Mouse (Mus musculus) midbrain, embryonic 10.5 days (tissue): ENCODE results near the gene Chst8. TPM values are rescaled to one million over a fixed set of nuclear protein-coding genes. Genes with fewer than 3 reads are reported as not detected.

ENCODE experiments used
- DNase-seq: peaks from one replicate; pipeline ENCODE4 v3.0.0-alpha.2; 2017; ENCODE audit warnings: low spot score
- H3K27ac ChIP-seq: fragments of 300-500 bp; sonication (generic); replicated peaks from 2 replicates; pipeline ENCODE4 v1.5.1; 2016; ENCODE audit warnings: mild to moderate bottlenecking
- H3K27me3 ChIP-seq: fragments of 300-500 bp; sonication (generic); 2 replicates; pipeline ENCODE4 v1.6.1; 2016; ENCODE audit warnings: low read depth, mild to moderate bottlenecking; ENCODE audit not compliant: poor library complexity, severe bottlenecking
- H3K36me3 ChIP-seq: fragments of 300-500 bp; sonication (generic); 2 replicates; pipeline ENCODE4 v1.6.1; 2016; ENCODE audit warnings: mild to moderate bottlenecking, moderate library complexity
- H3K4me1 ChIP-seq: fragments of 300-500 bp; sonication (generic); 2 replicates; pipeline ENCODE4 v1.6.1; 2016
- H3K4me3 ChIP-seq: fragments of 300-500 bp; sonication (generic); 2 replicates; pipeline ENCODE4 v1.5.1; 2016; ENCODE audit warnings: mild to moderate bottlenecking, moderate library complexity
- H3K9me3 ChIP-seq: fragments of 300-500 bp; sonication (generic); replicated peaks from 2 replicates; pipeline ENCODE4 v1.6.1; 2016; ENCODE audit warnings: mild to moderate bottlenecking
- WGBS: fragments of 180-500 bp; shearing (Covaris S2); methylation state at CpG from one replicate; pipeline ENCODE4 v1.1.7; 2016; 5-methylcytosine and 5-hydroxymethylcytosine counted together
- polyA plus RNA-seq: library from polyadenylated mRNA; unstranded; fragments of >200 nt; fragmentation: Nextera tagmentation; extraction: Ambion mirVana; gene quantifications from 2 replicates; pipeline ENCODE4 v1.2.1, GENCODE M21; 2016

Gene Chst8
- polyA plus RNA-seq, 1 experiment from 2014 or later, result 5.3 TPM

GRCm38 (mm10) chr7:34798039-34798438 lies 14.5 kb downstream of the Chst8 start:
- DNase-seq, result no peak
- Histone ChIP-seq H3K27ac (no peak overlapping the region), H3K4me1 (peaks cover 32% of the 10 kb centered on the region), H3K9me3 (no peaks in the 10 kb centered on the region), H3K36me3 (no peaks in the 10 kb centered on the region), H3K27me3 (peaks cover 8% of the 10 kb centered on the region; the same call in 1 of the 2 replicates), H3K4me3 (no peak overlapping the region)
- WGBS, result 16% methylated on average over 12 of the region's 12 CpGs

DNA sequence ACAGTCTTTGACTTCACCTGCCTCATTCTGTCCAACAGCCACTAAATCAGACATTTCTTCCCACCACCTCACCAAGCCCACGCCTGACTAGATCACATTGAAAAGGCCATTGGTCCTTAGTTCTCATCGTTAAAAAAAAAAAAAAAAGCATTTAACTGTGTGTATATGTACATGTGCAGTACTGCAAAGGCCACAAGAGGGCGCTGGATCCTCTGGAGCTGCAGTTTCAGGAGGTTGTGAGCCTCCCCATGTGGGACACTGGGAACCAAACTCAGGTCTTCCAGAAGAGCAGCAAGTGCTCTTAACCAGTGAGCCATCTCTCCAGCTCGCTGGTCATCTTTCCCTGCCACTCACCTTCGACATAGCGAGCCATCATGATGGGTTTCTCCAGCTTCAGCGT lies 22.1 kb downstream of the Chst8 start:
- Histone ChIP-seq H3K9me3 (no peaks in the 10 kb centered on the region; the same call in 1 of the 2 replicates), H3K27me3 (no peaks in the 10 kb centered on the region), H3K27ac (no peak overlapping the region), H3K4me3 (no peak overlapping the region), H3K4me1 (no peaks in the 10 kb centered on the region), H3K36me3 (no peaks in the 10 kb centered on the region)
- WGBS, result 75% methylated on average over 7 of the region's 7 CpGs
- no peak for DNase-seq

- Histone ChIP-seq H3K27me3 (no peaks in the 10 kb centered on the region), H3K9me3 (no peaks in the 10 kb centered on the region; the same call in 1 of the 2 replicates), H3K4me3 (no peak overlapping the region), H3K27ac (no peak overlapping the region), H3K36me3 (no peaks in the 10 kb centered on the region), H3K4me1 (no peaks in the 10 kb centered on the region)
- DNase-seq, result no peak
Measured at GRCm38 (mm10) chr7:34787171-34787570, 25.3 kb downstream of the Chst8 start.

DNA sequence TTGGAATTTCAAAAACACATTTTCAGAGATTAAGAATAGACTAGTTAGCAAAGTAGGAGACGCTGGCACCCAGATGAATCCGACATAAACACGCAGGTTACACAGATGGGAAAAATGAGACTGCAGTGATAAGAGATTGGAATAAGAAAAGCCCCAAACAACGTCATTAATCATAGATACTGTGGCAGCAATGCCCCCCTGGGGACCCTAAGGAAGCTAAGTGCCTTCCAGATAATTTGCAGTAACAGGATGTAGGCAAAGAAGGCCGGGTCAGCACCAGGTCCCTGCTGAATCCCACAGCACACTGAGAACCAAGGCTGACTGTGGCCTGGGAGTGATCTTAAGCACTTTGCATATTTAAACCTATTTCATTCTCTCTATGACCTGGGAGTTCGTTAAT lies 27.5 kb downstream of the Chst8 start:
- no peaks in the 10 kb centered on the region for H3K36me3 ChIP-seq
- 77% methylated on average over 6 of the region's 6 CpGs for WGBS
- H3K4me3 ChIP-seq, result no peak overlapping the region
- DNase-seq, result no peak
- no peaks in the 10 kb centered on the region for H3K4me1 ChIP-seq
- no peak overlapping the region for H3K27ac ChIP-seq
- peaks cover 4% of the 10 kb centered on the region; the same call in 1 of the 2 replicates for H3K9me3 ChIP-seq
- H3K27me3 ChIP-seq, result no peaks in the 10 kb centered on the region

- H3K27ac ChIP-seq, result no peak overlapping the region
- no peak overlapping the region for H3K4me3 ChIP-seq
- no peaks in the 10 kb centered on the region for H3K4me1 ChIP-seq
- DNase-seq, result no peak
- H3K9me3 ChIP-seq, result peaks cover 4% of the 10 kb centered on the region; the same call in 1 of the 2 replicates
- H3K36me3 ChIP-seq, result no peaks in the 10 kb centered on the region
- no peaks in the 10 kb centered on the region for H3K27me3 ChIP-seq
- WGBS, result 84% methylated on average over 9 of the region's 9 CpGs
Measured at GRCm38 (mm10) chr7:34784469-34784868, 28.0 kb downstream of the Chst8 start.

DNA sequence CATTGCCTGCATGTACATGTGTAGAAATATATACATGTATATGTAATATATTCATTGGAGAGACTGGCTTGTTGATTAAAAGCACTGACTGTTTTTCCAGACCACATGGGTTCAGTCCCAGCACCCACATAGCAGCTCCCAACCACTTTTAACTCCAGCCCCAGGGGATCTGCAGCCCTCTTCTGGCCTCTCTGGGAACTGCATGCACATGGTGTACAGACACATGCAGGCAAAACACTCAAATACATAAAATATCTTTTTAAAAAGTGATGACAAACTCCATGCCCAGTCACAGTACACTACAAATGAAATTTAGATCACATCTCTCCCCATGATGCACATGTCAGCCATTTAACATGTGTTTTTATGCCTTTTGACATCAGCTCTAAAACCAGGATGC lies 30.5 kb downstream of the Chst8 start:
- Histone ChIP-seq H3K27ac (no peak overlapping the region), H3K36me3 (no peaks in the 10 kb centered on the region), H3K4me1 (peaks cover 10% of the 10 kb centered on the region; the same call in 1 of the 2 replicates), H3K9me3 (peaks cover 4% of the 10 kb centered on the region; the same call in 1 of the 2 replicates), H3K27me3 (no peaks in the 10 kb centered on the region), H3K4me3 (no peak overlapping the region)
- no peak for DNase-seq

DNA sequence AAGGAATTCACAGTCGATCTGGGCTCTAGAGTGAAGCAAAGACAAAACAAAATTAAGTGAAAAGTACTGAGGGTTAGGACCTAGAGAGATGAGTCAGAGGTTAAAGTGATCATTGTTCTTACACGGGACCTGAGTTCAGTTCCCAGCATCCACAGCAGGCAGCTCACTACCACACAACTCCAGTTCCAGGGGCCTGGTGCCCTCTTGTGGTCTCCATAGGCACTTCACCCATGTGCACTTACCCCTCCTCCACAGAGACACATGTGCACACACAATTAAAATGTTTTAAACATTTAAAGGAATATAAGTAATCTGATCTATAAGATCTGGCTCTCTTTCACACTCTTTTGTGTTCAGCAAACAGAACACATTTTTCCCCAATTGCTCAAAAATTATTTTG lies 31.3 kb downstream of the Chst8 start:
- 92% methylated on average over 2 of the region's 2 CpGs for WGBS

DNA sequence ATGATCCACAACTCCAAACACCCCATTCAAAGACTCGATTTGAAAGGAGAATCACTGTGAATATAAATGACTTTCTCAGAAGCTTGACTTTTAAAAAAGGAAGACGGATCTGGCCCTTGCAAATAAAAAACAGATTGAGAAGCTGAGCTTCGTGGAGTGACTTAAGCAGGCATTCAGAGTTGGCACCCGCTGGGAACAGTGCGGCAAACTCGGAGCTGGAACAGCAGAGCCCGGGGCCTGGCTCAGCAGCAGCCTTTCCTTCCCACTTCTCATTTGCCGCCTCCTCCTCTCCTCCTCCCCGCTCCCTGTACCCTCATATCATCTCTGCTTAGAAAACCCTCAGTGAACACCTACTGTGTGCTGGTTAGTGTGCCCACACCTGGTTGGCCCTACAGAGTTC lies 34.1 kb downstream of the Chst8 start:
- Histone ChIP-seq H3K36me3 (no peaks in the 10 kb centered on the region), H3K9me3 (peaks cover 4% of the 10 kb centered on the region; the same call in 1 of the 2 replicates), H3K4me3 (no peak overlapping the region), H3K4me1 (peaks cover 25% of the 10 kb centered on the region), H3K27me3 (no peaks in the 10 kb centered on the region), H3K27ac (no peak overlapping the region)
- WGBS, result 26% methylated on average over 9 of the region's 9 CpGs
- DNase-seq, result no peak

More for the DNA sequence above, 31.3 kb downstream of the Chst8 start:
- no peak overlapping the region for H3K27ac ChIP-seq
- H3K4me3 ChIP-seq, result no peak overlapping the region
- peaks cover 4% of the 10 kb centered on the region; the same call in 1 of the 2 replicates for H3K9me3 ChIP-seq
- no peaks in the 10 kb centered on the region for H3K36me3 ChIP-seq
- peaks cover 10% of the 10 kb centered on the region; the same call in 1 of the 2 replicates for H3K4me1 ChIP-seq
- H3K27me3 ChIP-seq, result no peaks in the 10 kb centered on the region
- no peak for DNase-seq

- H3K27ac ChIP-seq, result no peak overlapping the region
- H3K9me3 ChIP-seq, result no peaks in the 10 kb centered on the region; the same call in 1 of the 2 replicates
- peaks cover 29% of the 10 kb centered on the region for H3K4me1 ChIP-seq
- H3K27me3 ChIP-seq, result no peaks in the 10 kb centered on the region
- no peaks in the 10 kb centered on the region for H3K36me3 ChIP-seq
- no peak for DNase-seq
- no peak overlapping the region for H3K4me3 ChIP-seq
- WGBS, result 82% methylated on average over 12 of the region's 12 CpGs
Measured at GRCm38 (mm10) chr7:34775659-34776058, 36.9 kb downstream of the Chst8 start.

DNA sequence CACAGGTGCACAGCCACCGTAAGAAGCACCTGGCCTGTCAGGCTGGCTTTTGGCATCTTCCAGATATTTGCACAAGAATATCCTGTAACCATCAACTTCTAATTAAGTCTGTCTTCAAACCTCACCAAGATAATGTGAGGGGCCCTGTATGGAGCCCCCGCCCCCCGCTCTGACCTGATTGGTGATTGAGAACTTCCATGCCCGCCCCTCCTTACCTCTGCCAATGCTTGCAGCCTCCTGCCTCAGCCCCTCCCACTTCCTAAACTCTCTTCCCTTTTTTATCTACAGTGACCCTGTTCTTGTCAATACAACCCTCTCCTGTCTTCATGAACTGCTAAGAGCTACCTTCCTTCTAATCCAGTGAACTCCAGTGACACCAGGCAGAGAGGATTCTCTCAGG lies 37.6 kb downstream of the Chst8 start:
- Histone ChIP-seq H3K9me3 (no peaks in the 10 kb centered on the region), H3K36me3 (no peaks in the 10 kb centered on the region), H3K27me3 (no peaks in the 10 kb centered on the region), H3K4me3 (no peak overlapping the region), H3K4me1 (peaks cover 29% of the 10 kb centered on the region), H3K27ac (no peak overlapping the region)
- no peak for DNase-seq
- WGBS, result 81% methylated on average over 4 of the region's 4 CpGs

DNA sequence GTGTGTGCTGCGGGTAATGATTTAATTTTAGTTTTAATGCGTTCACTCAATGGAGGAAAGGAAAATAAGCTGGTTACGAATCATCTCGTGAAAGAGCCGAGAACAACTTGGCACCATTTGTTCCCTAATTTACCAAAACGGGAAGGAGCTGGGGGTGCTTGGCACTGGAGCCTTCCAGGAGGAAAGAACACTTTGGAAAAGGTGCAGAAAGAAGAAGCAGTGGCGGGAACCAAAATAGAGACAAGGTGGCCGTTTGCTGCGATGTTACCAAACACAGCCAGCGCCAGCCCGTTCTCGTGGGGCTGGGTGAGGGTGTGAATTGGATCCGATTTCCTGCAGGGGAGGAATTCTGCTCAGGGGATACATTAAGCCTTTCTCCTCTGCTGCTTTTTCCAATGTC lies 38.5 kb downstream of the Chst8 start:
- Histone ChIP-seq H3K36me3 (no peaks in the 10 kb centered on the region), H3K27me3 (no peaks in the 10 kb centered on the region), H3K9me3 (no peaks in the 10 kb centered on the region), H3K27ac (peak overlapping the region; percentile 13; the same call in 1 of the 2 replicates), H3K4me1 (peaks cover 29% of the 10 kb centered on the region), H3K4me3 (no peak overlapping the region)
- no peak for DNase-seq
- 65% methylated on average over 13 of the region's 13 CpGs for WGBS

GRCm38 (mm10) chr7:34773309-34773708 lies 39.2 kb downstream of the Chst8 start:
- Histone ChIP-seq H3K4me1 (peaks cover 23% of the 10 kb centered on the region), H3K27ac (no peak overlapping the region; the same call in 1 of the 2 replicates), H3K36me3 (no peaks in the 10 kb centered on the region), H3K27me3 (no peaks in the 10 kb centered on the region), H3K4me3 (no peak overlapping the region), H3K9me3 (no peaks in the 10 kb centered on the region)
- WGBS, result 73% methylated on average over 5 of the region's 5 CpGs
- DNase-seq, result no peak

DNA sequence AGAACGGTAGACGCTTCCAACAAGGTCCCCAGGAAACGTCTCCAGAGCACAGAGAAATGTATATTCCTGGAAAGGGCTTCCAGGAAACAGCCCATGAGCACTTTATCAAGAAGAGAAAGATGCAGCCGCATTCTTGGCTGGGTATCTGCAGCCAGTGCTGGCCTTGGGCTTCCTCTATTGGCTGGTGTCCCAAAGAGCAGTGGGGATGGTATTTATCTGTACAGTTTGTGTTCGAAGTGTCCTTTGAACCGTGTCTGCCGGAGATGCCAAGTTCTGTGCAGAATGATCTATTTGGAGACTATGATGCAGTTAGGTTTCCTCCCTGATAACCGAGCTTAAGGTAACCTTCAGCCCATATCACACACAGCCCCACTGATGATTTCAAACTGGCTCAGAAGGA lies 43.0 kb downstream of the Chst8 start:
- DNase-seq, result no peak
- Histone ChIP-seq H3K9me3 (no peaks in the 10 kb centered on the region), H3K4me3 (no peak overlapping the region), H3K27me3 (no peaks in the 10 kb centered on the region), H3K27ac (no peak overlapping the region), H3K36me3 (no peaks in the 10 kb centered on the region), H3K4me1 (peaks cover 17% of the 10 kb centered on the region)
- WGBS, result 87% methylated on average over 8 of the region's 8 CpGs
